Mouse (Mus musculus): ENCODE data around the gene Vkorc1.

DNA sequence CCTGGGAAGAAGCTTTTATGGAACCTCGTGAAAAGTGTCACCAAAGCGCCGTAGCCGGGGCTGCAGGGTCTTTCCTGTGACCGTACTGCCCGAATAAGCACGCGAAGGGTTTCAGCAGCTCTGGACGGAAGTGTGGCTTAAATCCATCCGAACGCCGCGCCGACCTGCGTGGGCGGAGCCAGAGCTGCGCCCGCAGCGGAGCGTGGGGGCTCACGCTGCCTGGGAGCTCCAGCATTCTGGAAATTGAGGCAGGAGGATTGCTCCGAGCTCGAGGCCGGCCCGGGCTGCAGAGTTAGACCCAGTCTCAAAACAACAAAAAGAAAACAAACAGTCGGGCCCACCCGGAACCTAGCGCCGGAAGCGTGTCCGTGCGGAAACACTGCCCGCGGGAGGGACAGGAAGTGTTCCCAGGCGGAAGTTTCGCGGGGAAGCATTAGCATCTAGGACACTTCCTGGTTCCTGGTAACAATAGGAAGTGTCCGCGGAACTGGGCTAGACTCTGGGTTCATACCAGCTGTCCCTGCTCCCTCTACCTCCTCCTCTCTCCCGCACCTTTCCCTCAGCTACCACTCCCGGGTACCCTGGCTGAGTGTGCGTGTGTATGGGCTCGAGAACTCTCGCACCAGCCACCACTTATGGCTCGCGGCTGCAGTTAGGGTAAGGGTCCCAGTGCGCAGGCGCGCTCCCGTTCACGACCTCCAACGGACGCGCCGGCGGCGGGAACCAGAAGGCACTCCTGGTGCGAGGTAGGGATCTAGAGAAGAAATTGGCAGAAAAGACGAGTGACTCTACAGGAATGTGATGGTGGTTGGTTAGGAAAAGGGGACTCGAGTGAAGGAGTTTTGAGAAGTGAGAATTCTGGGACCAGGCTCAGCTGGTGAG lies 18.7 kb downstream of the Vkorc1 start, which contains the start of gene Zfp668:
- TF ChIP-seq POLR2A (IDR thresholded peaks at IDR 0.05; ENCODE audit: control insufficient read depth, extremely low read depth, insufficient read depth, low read length, poor library complexity) (peak; percentile 49; the same call in 1 of the 2 replicates), CTCF (IDR thresholded peaks at IDR 0.05; ENCODE audit: borderline replicate concordance, control insufficient read depth, extremely low read depth, insufficient read depth, low read length, poor library complexity) (peak; percentile 20; the same call in 1 of the 2 replicates)
